Mouse (Mus musculus): Measurements from ENCODE around the gene Bdh1. TPM values are rescaled to one million over a fixed set of nuclear protein-coding genes. Genes with fewer than 3 reads are reported as not detected.

Bdh1 gene
- polyA plus RNA-seq, 1 experiment from 2014 or later, result 71.5 TPM

- no peaks in the 10 kb centered on the region for H3K36me3 ChIP-seq (replicated peaks)
- no peaks in the 10 kb centered on the region for H3K4me1 ChIP-seq (replicated peaks)
- H3K27me3 ChIP-seq, result 0 out of 2 replicates have a peak, but pooled peaks cover 8% of the 10 kb centered on the region
- H3K9me3 ChIP-seq (replicated peaks), result no peaks in the 10 kb centered on the region
- H3K9ac ChIP-seq, result no peak overlapping the region
- WGBS (ENCODE audit: insufficient replicate concordance), result 71% methylated on average over 7 of the region's 7 CpGs
- no peak overlapping the region for H3K27ac ChIP-seq (replicated peaks)
- H3K4me2 ChIP-seq, result no peak overlapping the region
- no peak overlapping the region for H3K4me3 ChIP-seq (replicated peaks)
- no peak for ATAC-seq (ENCODE audit: insufficient read depth)
These were observed 68.9 kb downstream of the Bdh1 start for GRCm38 (mm10) chr16:31490967-31491366.

GRCm38 (mm10) chr16:31492921-31493549 lies 71.0 kb downstream of the Bdh1 start:
- no peaks in the 10 kb centered on the region for H3K9me3 ChIP-seq (replicated peaks)
- no peak for ATAC-seq (ENCODE audit: insufficient read depth)
- H3K36me3 ChIP-seq (replicated peaks), result no peaks in the 10 kb centered on the region
- H3K27me3 ChIP-seq, result 0 out of 2 replicates have a peak, but pooled peaks cover 8% of the 10 kb centered on the region
- no peaks in the 10 kb centered on the region for H3K4me1 ChIP-seq (replicated peaks)
- no peak overlapping the region for H3K4me2 ChIP-seq
- 47% methylated on average over 12 of the region's 12 CpGs for WGBS (ENCODE audit: insufficient replicate concordance)
- no peak overlapping the region for H3K27ac ChIP-seq (replicated peaks)
- no peak overlapping the region for H3K9ac ChIP-seq
- no peak overlapping the region for H3K4me3 ChIP-seq (replicated peaks)

- Histone ChIP-seq H3K9me3 (replicated peaks) (no peaks in the 10 kb centered on the region), H3K27ac (replicated peaks) (no peak overlapping the region), H3K4me3 (replicated peaks) (no peak overlapping the region), H3K4me2 (no peak overlapping the region), H3K4me1 (replicated peaks) (no peaks in the 10 kb centered on the region), H3K9ac (no peak overlapping the region), H3K27me3 (0 out of 2 replicates have a peak, but pooled peaks cover 8% of the 10 kb centered on the region), H3K36me3 (replicated peaks) (no peaks in the 10 kb centered on the region)
- ATAC-seq (ENCODE audit: insufficient read depth), result no peak
- WGBS (ENCODE audit: insufficient replicate concordance), result 29% methylated on average over 6 of the region's 6 CpGs
These were observed 71.5 kb downstream of the Bdh1 start for GRCm38 (mm10) chr16:31493550-31493965.

- 0 out of 2 replicates have a peak, but pooled peaks cover 8% of the 10 kb centered on the region for H3K27me3 ChIP-seq
- no peaks in the 10 kb centered on the region for H3K4me1 ChIP-seq (replicated peaks)
- 67% methylated on average over 6 of the region's 6 CpGs for WGBS (ENCODE audit: insufficient replicate concordance)
- no peak for ATAC-seq (ENCODE audit: insufficient read depth)
- no peak overlapping the region for H3K4me3 ChIP-seq (replicated peaks)
- H3K9ac ChIP-seq, result no peak overlapping the region
- no peaks in the 10 kb centered on the region for H3K9me3 ChIP-seq (replicated peaks)
- H3K4me2 ChIP-seq, result no peak overlapping the region
- H3K27ac ChIP-seq (replicated peaks), result no peak overlapping the region
- H3K36me3 ChIP-seq (replicated peaks), result no peaks in the 10 kb centered on the region
These were observed 71.9 kb downstream of the Bdh1 start for GRCm38 (mm10) chr16:31493991-31494390.

- 59% methylated on average over 7 of the region's 7 CpGs for WGBS (ENCODE audit: insufficient replicate concordance)
- H3K9me3 ChIP-seq (replicated peaks), result no peaks in the 10 kb centered on the region
- H3K36me3 ChIP-seq (replicated peaks), result no peaks in the 10 kb centered on the region
- H3K27ac ChIP-seq (replicated peaks), result no peak overlapping the region
- 0 out of 2 replicates have a peak, but pooled peaks cover 8% of the 10 kb centered on the region for H3K27me3 ChIP-seq
- no peak for ATAC-seq (ENCODE audit: insufficient read depth)
- H3K9ac ChIP-seq, result no peak overlapping the region
- H3K4me3 ChIP-seq (replicated peaks), result no peak overlapping the region
- H3K4me1 ChIP-seq (replicated peaks), result no peaks in the 10 kb centered on the region
- H3K4me2 ChIP-seq, result no peak overlapping the region
These were observed 73.3 kb downstream of the Bdh1 start for GRCm38 (mm10) chr16:31495356-31495755.

- Histone ChIP-seq H3K4me3 (replicated peaks) (no peak overlapping the region), H3K36me3 (replicated peaks) (no peaks in the 10 kb centered on the region), H3K27ac (replicated peaks) (no peak overlapping the region), H3K9me3 (replicated peaks) (no peaks in the 10 kb centered on the region), H3K4me2 (no peak overlapping the region), H3K4me1 (replicated peaks) (no peaks in the 10 kb centered on the region), H3K9ac (no peak overlapping the region), H3K27me3 (0 out of 2 replicates have a peak, but pooled peaks cover 8% of the 10 kb centered on the region)
- no peak for ATAC-seq (ENCODE audit: insufficient read depth)
- 63% methylated on average over 9 of the region's 9 CpGs for WGBS (ENCODE audit: insufficient replicate concordance)
These were observed 73.7 kb downstream of the Bdh1 start for GRCm38 (mm10) chr16:31495769-31496168.

- H3K4me2 ChIP-seq, result no peak overlapping the region
- 43% methylated on average over 4 of the region's 4 CpGs for WGBS (ENCODE audit: insufficient replicate concordance)
- H3K4me3 ChIP-seq (replicated peaks), result no peak overlapping the region
- H3K27me3 ChIP-seq, result no peaks in the 10 kb centered on the region
- H3K4me1 ChIP-seq (replicated peaks), result no peaks in the 10 kb centered on the region
- no peaks in the 10 kb centered on the region for H3K36me3 ChIP-seq (replicated peaks)
- H3K9ac ChIP-seq, result no peak overlapping the region
- no peaks in the 10 kb centered on the region for H3K9me3 ChIP-seq (replicated peaks)
- no peak overlapping the region for H3K27ac ChIP-seq (replicated peaks)
- no peak for ATAC-seq (ENCODE audit: insufficient read depth)
These were observed 76.3 kb downstream of the Bdh1 start for GRCm38 (mm10) chr16:31498336-31498735.

- WGBS (ENCODE audit: insufficient replicate concordance), result 79% methylated on average over 6 of the region's 6 CpGs
- H3K9ac ChIP-seq, result no peak overlapping the region
- no peak overlapping the region for H3K4me3 ChIP-seq (replicated peaks)
- H3K4me1 ChIP-seq (replicated peaks), result no peaks in the 10 kb centered on the region
- no peak for ATAC-seq (ENCODE audit: insufficient read depth)
- H3K9me3 ChIP-seq (replicated peaks), result no peaks in the 10 kb centered on the region
- no peaks in the 10 kb centered on the region for H3K36me3 ChIP-seq (replicated peaks)
- no peak overlapping the region for H3K27ac ChIP-seq (replicated peaks)
- H3K27me3 ChIP-seq, result no peaks in the 10 kb centered on the region
- no peak overlapping the region for H3K4me2 ChIP-seq
These were observed 76.9 kb downstream of the Bdh1 start for GRCm38 (mm10) chr16:31499021-31499420.

GRCm38 (mm10) chr16:31499681-31500310 lies 77.7 kb downstream of the Bdh1 start:
- 63% methylated on average over 11 of the region's 11 CpGs for WGBS (ENCODE audit: insufficient replicate concordance)
- no peak overlapping the region for H3K4me3 ChIP-seq (replicated peaks)
- no peak overlapping the region for H3K9ac ChIP-seq
- ATAC-seq (ENCODE audit: insufficient read depth), result no peak
- no peaks in the 10 kb centered on the region for H3K4me1 ChIP-seq (replicated peaks)
- no peaks in the 10 kb centered on the region for H3K9me3 ChIP-seq (replicated peaks)
- H3K4me2 ChIP-seq, result no peak overlapping the region
- H3K36me3 ChIP-seq (replicated peaks), result no peaks in the 10 kb centered on the region
- H3K27ac ChIP-seq (replicated peaks), result no peak overlapping the region
- no peaks in the 10 kb centered on the region; the same call in 1 of the 2 replicates for H3K27me3 ChIP-seq

GRCm38 (mm10) chr16:31500532-31500931 lies 78.5 kb downstream of the Bdh1 start:
- Histone ChIP-seq H3K4me3 (replicated peaks) (no peak overlapping the region), H3K4me1 (replicated peaks) (no peaks in the 10 kb centered on the region), H3K36me3 (replicated peaks) (no peaks in the 10 kb centered on the region), H3K4me2 (no peak overlapping the region), H3K27me3 (no peaks in the 10 kb centered on the region; the same call in 1 of the 2 replicates), H3K27ac (replicated peaks) (no peak overlapping the region), H3K9ac (no peak overlapping the region), H3K9me3 (replicated peaks) (no peaks in the 10 kb centered on the region)
- WGBS (ENCODE audit: insufficient replicate concordance), result 62% methylated on average over 3 of the region's 3 CpGs
- ATAC-seq (ENCODE audit: insufficient read depth), result no peak

GRCm38 (mm10) chr16:31500969-31501750 lies 79.1 kb downstream of the Bdh1 start:
- no peaks in the 10 kb centered on the region for H3K9me3 ChIP-seq (replicated peaks)
- H3K9ac ChIP-seq, result no peak overlapping the region
- H3K27ac ChIP-seq (replicated peaks), result no peak overlapping the region
- H3K4me2 ChIP-seq, result no peak overlapping the region
- no peak for ATAC-seq (ENCODE audit: insufficient read depth)
- H3K36me3 ChIP-seq (replicated peaks), result no peaks in the 10 kb centered on the region
- H3K4me3 ChIP-seq (replicated peaks), result no peak overlapping the region
- 64% methylated on average over 14 of the region's 14 CpGs for WGBS (ENCODE audit: insufficient replicate concordance)
- H3K27me3 ChIP-seq, result no peaks in the 10 kb centered on the region; the same call in 1 of the 2 replicates
- H3K4me1 ChIP-seq (replicated peaks), result no peaks in the 10 kb centered on the region
